Mouse (Mus musculus): Measurements from ENCODE around the gene Cdca7l. TPM values are rescaled to one million over a fixed set of nuclear protein-coding genes. Genes with fewer than 3 reads are reported as not detected.
A peak's percentile ranks its signal among the peaks of the same experiment; 100 is the strongest.
"Not testable (repeated sequence)": the region's sequence is repeated elsewhere in the genome, so short reads cannot be mapped to it uniquely, and the experiment has no call there.

Cdca7l gene
- total RNA-seq, 2 experiments from 2014 or later = 1.0 to 1.9 TPM

DNA sequence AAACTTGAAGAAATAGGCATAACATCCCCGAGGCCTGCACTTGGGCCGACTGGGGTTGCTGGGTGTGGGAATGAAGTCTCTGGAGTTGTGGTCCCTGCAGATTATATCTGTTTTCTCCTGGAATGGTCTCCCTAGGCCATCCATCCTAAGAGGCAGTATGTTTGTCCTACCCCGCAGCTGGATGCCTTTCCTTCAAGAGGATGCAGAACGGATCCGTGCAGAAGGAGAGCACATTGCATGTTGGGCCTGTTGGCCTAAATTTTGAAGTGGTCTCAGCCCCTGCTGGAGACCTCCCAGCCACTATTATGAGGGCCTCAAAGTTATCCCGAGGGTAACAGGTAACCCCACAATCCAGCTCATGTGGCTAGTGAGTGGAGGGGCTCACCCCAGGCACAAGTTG is 44.5 kb downstream of the Cdca7l start:
- intact Hi-C loops (cut with DNase I) = no loop called here
- no peak for DNase-seq (ENCODE audit: extremely low spot score in 1 of 2, low spot score in 2 of 2)

DNA sequence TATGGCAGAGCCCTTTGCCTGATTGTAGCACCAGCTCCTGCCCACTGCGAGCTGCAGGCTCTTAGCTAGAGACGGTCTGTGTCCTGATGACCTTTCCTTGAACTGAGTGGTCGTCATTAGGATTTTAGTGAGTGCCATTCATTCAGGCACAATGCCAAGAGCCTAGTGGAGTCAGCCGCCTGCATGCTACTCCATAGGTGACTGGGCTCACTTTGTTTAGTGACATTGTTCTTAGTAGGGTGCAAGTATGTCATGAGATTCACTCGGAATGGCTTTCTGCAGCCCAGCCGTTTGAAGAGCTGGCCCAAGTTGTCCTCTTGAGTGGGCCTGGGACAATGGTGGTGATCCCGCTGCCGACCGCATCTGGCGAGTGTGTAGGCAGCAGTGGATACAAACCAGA is 46.4 kb downstream of the Cdca7l start:
- intact Hi-C loops (cut with DNase I) = loop anchor here (10.0 kb wide), 1 partner anchor 76 kb away; no protein-coding TSS in a partner anchor

DNA sequence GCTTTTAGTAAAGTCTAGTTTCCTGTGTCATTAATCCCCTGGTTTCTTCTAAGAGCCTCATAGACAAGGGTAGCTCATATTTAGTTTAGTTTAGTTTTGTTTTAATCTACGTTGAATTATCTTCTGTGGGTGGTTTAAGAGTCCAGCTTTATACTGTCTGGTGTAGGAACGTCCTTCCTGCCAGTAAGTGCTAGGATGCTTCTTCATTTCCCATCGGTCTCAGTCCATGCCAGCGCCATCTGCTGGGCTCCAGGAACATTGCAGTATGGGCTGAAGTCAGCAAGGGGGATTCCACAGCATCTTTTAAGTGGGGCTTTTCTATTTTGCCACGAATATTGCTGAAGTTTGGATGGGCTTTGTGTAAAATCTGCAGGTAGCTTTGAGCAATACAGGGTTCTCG is 49.2 kb downstream of the Cdca7l start:
- intact Hi-C loops (cut with DNase I) = loop anchor here (2.0 to 10.0 kb wide), 2 partner anchors 33 to 79 kb away; no protein-coding TSS in a partner anchor

More for the DNA sequence above, 46.4 kb downstream of the Cdca7l start:
- no peak for DNase-seq (ENCODE audit: extremely low spot score in 1 of 2, low spot score in 2 of 2)

DNA sequence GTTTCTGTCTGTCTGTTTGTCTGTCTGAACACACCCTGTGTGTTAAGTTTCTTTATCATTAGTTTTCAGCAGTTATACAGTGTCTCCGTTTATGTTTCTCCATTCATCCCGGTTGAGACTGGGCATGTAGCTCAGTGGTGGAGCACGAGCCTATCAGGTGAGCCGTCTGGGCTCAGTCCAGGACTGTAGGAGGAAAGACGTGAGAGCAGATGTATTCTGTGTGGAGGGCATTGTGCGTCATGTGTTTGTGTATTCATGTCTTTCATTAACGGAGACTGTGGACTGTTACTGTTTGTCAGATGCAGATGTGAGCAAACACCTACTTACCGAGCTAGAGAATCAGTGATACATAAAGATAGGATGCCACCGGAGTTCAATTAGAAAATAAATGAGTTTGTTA is 52.9 kb downstream of the Cdca7l start:
- intact Hi-C loops (cut with DNase I) = loop anchor here (10.0 kb wide), 1 partner anchor 82 kb away; no protein-coding TSS in a partner anchor
- no peak for DNase-seq (ENCODE audit: extremely low spot score in 1 of 2, low spot score in 2 of 2)

More for the DNA sequence above, 49.2 kb downstream of the Cdca7l start:
- DNase-seq (ENCODE audit: extremely low spot score in 1 of 2, low spot score in 2 of 2) = peak; percentile 32 to 53

DNA sequence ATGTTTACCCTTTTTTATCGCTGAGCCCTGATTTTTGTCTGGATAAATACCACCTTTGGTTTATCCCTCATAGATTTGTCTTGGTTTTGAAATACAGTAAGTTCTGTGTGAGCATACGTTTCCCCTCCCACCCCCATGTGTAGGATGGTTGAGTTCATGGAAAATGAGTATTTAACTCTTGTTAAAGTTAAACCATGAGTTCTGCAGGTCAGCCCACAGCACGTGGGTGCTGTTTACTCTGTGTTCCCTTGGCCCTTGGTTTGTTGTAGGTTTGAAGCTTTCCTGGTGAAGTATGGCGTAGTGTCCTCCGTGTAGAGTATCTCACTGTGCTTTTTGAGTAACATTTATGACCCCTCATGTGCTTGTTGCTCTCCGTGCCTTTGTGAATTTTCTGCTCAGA is 53.8 kb downstream of the Cdca7l start:
- DNase-seq (ENCODE audit: extremely low spot score in 1 of 2, low spot score in 2 of 2) = no peak
- intact Hi-C loops (cut with DNase I) = loop anchor here (10.0 kb wide), 1 partner anchor 83 kb away; no protein-coding TSS in a partner anchor

DNA sequence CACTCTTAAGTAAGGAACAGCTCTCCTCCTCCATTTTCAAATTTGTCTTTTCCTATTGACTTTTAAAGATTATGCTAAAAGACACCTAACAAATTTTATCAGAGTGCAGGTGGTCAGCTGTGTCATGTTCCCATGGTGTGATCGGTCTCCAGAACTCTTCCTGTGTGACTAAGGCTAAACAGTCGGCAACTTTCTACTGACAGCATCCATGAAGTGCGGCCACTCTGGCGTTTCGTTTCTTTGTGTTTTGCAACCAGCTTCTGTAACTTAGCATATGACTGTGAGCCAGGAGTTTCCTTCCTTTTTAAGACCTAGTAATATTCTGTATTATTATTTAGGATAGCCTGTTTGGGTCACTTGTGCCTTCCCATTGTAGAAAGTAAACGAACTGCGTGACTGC is 56.8 kb downstream of the Cdca7l start:
- no peak for DNase-seq (ENCODE audit: extremely low spot score in 1 of 2, low spot score in 2 of 2)
- intact Hi-C loops (cut with DNase I) = no loop called here

DNA sequence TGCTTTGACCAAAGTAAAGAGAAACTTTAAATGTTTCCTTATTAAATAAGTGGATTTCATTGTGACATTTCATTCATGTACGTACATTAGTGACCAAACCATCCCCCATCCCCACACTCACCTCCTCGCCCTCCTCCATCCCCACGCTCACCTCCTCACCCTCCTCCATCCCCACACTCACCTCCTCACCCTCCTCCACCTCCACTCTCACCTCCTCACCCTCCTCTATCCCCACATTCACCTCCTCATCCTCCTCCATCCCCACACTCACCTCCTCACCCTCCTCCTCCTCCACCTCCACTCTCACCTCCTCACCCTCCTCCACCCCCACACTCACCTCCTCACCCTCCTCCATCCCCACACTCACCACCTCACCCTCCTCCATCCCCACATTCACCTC is 57.2 kb downstream of the Cdca7l start:
- DNase-seq (ENCODE audit: extremely low spot score in 1 of 2, low spot score in 2 of 2) = no peak
- intact Hi-C loops (cut with DNase I) = no loop called here

DNA sequence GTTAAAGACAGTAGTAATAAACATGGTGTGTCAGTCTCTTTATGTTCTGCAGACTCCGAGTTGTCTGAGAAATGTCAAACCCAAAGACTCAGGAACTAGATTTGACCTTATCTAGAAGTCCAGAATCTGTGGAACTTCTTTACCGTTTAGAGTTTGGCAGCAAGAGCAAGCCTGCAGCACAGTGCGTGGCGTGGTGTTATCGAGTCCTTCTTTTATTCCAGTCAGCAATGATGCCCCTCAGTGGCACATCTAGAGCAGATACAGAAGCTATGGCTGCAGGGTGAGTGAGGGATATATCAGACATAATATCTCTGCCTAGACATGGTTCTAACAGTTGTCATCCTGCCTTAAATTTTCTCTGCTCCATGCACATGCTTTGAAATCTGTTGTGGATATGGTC is 58.6 kb downstream of the Cdca7l start:
- DNase-seq (ENCODE audit: extremely low spot score in 1 of 2, low spot score in 2 of 2) = no peak
- intact Hi-C loops (cut with DNase I) = no loop called here

DNA sequence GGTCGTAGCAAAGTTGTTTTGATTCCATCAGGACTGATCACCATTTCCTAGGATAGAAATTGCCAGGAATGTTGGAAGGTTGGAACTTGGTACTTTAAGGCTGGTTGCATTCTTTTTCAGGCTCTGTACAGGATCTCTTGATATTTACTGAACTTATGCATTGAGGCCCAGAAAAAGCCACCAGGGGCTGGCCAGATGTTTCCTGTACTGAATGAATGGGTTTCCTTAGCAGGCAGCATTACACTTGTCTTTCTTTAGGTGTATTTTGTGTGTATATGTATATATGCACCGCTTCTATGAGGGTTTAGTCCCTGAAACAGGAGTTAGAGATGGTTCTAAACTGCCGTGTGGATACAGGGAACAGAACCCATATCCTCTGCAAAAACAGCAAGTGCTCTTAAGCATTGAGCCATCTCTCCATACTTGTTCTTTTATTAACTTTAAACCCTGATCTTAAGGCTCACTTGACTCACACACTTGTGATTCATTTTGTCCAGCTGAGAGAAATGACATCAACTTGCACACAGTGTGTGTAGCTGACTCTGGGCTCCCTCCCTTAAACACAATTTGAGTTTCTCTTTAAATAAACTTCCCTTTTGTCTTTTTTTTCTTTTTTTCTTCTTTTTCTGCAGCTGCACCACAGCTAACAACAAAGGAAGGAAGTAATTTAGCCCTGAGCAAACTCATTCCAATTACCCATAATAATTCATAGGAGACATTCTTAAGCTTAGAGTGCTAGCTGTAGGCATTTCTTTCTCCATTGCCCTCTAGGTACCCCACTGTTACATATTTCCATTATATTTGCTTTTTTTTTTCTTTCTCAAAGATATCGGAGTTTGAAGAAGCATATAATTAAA is 63.8 kb downstream of the Cdca7l start:
- DNase-seq (ENCODE audit: extremely low spot score in 1 of 2, low spot score in 2 of 2) = no peak
- intact Hi-C loops (cut with DNase I) = no loop called here

DNA sequence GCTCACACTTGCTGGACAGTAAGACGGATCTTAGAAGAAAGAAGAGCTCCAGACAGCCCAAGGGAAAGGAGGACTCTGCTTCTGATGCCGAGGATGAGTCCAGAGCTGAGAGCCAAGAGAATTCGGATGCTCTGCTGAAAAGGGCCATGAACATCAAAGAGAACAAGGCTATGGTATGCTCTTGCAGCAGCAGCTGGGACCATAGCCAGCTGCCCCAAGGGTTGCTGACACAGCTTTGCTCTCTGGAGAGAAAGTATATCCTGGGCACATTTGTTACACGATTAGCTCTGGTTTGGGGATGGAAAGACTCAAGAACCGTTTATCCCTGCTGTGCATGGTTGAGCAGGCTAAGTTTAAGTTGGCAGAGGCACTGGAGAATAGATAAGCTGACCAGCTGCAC is 68.2 kb downstream of the Cdca7l start:
- intact Hi-C loops (cut with DNase I) = no loop called here
- peak in 1 of 2 experiments; percentile 39 for DNase-seq (ENCODE audit: extremely low spot score in 1 of 2, low spot score in 2 of 2)

DNA sequence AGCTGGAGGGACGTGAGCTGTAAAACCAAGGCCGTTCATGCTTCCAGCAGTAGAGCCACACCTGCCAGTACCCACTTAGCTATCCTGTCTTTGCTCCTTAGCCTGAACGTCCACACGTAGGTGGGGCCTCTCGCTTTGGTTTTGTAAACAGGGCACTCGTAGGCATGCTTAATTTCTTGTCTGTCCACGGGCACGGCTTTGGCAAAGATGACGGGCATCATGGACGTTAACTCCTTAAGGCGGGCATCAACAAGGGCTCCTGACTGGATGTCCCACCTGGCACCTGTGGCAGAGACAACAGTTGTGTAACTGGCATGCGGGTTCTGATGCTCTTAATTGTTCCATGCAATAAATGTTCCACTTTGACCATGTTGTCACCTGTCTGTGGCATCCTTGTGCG is 74.3 kb downstream of the Cdca7l start:
- no peak for DNase-seq (ENCODE audit: extremely low spot score in 1 of 2, low spot score in 2 of 2)
- intact Hi-C loops (cut with DNase I) = no loop called here

DNA sequence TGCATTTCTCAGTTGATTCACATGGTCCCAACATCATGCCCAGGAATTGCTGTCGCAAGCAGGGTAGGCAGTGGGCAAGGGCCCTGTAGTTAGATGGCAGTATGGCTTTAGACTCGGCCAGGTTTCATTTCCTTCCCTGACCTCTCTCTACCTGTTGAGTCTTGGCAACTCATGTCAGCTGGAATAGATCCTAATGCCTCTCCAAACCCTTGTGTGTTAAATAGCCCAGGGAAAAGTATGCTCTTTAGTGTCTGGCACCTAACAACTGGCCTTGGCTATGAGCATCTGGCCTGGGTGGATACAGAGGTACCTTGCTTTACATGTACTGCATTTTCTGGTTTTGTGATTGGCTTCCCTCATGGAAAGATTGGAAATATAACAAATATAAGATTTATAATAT is 80.5 kb downstream of the Cdca7l start:
- no peak for DNase-seq (ENCODE audit: extremely low spot score in 1 of 2, low spot score in 2 of 2)
- intact Hi-C loops (cut with DNase I) = no loop called here

DNA sequence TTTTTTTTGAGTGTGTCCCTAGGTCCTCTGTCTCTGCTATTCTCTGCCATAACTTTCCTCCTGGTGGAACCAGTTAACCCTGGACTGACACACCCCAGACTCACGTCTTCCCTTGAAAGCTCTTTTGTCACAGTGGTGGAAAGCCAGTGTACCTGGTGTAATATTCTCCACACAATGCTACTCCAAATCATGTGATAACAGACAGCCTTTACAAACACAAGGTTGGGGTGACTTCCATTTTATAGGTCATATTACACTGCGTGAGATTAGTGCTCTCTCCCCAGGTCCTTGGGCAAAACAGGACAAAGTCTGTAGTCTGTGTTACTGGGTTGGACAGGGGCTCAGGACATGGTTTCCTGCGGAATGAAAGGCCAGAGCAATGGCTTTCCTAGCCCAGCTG is 83.3 kb downstream of the Cdca7l start:
- intact Hi-C loops (cut with DNase I) = no loop called here
- DNase-seq (ENCODE audit: extremely low spot score in 1 of 2, low spot score in 2 of 2) = no peak

DNA sequence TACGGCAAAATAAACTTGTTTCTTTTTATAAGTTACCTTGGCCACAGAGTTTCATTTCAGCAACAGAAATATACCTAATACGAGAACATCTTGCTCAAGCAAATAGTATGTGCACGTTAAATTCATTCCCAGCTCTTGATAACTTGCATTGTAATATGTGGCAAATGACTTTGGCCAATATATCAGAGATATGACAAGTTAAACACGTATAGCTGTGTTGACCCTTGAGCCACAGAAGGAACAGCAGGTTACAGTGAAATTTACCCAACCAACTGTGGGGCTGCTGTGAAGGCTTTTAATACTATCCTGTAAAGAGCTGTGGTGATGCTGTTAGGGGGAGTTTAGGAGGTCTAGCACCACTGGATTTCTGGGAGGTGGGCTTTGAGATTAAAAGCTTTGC is 96.7 kb downstream of the Cdca7l start:
- intact Hi-C loops (cut with DNase I); DNase-seq (ENCODE audit: extremely low spot score in 1 of 2, low spot score in 2 of 2): not testable (repeated sequence)

DNA sequence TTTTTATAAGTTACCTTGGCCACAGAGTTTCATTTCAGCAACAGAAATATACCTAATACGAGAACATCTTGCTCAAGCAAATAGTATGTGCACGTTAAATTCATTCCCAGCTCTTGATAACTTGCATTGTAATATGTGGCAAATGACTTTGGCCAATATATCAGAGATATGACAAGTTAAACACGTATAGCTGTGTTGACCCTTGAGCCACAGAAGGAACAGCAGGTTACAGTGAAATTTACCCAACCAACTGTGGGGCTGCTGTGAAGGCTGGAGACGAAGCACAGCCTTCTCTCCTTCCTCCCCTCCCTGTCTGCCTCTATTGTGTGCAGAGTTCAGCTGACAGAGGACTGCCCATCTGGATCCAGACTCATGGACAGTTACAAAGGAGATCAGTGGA is 97.3 kb downstream of the Cdca7l start:
- DNase-seq (ENCODE audit: extremely low spot score in 1 of 2, low spot score in 2 of 2) = not testable (repeated sequence)

DNA sequence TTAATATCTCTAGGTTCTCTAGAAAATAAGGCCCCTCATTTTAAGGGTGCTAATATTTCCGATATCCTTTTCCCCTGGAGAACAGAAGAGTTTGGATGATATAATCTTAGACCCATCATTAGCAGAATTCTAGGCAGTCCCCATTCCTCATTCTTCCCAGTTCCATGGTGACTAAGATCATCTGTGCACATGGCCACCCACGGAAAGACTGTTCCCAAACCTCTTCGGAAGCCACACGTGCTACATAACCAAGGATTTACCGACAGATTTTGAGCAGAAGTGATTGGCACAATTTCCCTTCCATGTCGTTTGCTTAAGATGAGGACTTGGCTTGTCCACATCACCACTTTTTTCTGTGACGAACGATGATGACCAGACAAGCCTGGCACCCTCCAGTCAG is 99.6 kb downstream of the Cdca7l start:
- no peak for DNase-seq (ENCODE audit: extremely low spot score in 1 of 2, low spot score in 2 of 2)
- intact Hi-C loops (cut with DNase I) = no loop called here

More for the DNA sequence above, 97.3 kb downstream of the Cdca7l start:
- intact Hi-C loops (cut with DNase I) = not testable (repeated sequence)

DNA sequence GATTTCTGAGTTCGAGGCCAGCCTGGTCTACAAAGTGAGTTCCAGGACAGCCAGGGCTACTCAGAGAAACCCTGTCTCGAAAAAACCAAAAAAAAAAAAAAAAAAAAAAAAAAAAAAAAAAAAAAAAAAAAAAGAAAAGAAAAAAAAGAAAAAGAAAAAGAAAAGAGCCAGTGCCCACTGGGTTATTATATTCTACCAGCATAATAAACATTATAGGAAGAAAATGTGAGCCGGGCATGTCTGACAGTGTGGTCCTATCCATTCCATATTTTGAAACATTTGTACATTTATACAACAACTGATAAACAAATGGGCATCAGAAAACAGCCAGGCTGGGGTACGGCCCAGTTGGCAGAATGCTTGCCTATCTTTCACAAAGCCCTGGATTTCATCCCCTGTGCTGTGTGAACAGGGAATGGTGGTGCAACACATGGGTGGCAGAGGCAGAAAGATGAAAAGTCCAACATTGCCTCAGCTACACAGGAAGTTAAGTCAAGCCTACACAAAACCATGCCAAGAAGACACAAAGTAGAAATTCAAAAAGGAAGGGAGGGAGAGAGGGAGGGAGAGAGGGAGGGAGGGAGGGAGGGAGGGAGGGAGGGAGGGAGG is 101.2 kb downstream of the Cdca7l start:
- intact Hi-C loops (cut with DNase I); DNase-seq (ENCODE audit: extremely low spot score in 1 of 2, low spot score in 2 of 2): not testable (repeated sequence)

DNA sequence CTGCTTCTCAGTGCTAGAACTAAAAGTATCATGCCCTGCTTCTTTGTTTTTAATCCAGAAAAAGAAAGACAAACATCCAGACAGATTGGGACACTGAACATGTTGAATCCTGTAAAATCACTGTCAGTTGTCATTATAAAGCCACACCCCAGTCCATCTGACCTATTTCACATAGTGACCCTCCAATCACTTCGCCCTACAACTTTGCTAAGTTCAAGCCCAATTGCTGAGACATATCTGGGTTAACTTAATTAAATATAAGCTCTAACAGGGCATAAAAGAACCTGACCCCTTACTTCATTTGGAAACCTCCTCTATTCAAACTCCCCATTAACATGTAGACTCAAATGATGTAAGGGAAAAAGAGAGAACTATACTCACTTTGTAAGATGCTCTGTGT is 107.3 kb downstream of the Cdca7l start:
- intact Hi-C loops (cut with DNase I) = no loop called here
- DNase-seq (ENCODE audit: extremely low spot score in 1 of 2, low spot score in 2 of 2) = no peak

DNA sequence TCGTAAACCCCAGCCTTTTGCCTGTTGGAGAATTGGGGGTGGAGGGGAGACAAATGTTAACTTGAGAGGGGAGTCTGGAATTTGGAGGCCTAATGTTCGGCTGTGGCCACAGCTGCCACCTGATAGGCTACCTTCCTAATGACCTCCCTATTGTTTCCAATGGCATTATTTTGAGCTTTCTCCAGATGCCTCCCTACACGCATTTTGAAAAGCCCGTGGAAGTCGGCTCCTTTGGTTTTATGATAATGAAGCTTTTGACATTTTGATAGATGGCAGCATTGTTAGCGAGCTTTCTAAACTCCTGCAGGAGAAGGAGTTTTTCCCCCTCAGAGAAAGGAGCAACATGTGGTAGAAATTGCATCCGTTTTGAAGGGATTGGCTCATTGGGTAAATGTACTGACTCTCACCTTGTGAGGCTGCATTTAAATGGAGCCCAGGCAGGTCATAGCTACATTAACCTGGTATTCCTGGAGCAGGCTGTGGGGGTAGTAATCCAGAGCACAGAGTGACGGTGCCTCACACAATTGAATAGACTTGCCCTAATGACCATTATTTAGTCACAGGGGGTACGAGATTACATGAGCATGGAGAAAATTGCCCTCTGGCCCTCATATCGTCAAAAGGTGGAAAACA is 110.6 kb downstream of the Cdca7l start:
- intact Hi-C loops (cut with DNase I) = no loop called here
- no peak for DNase-seq (ENCODE audit: extremely low spot score in 1 of 2, low spot score in 2 of 2)

Data from left cerebral cortex, postnatal 10 days (tissue).